Mouse (Mus musculus) adrenal gland (tissue): Measurements from ENCODE around the gene Stra6.

Experiments used
- intact Hi-C: fragments of 180-260 bp; cut with DNase I; formaldehyde crosslinking; loops from one replicate; pipeline ENCODE4 v1.15.1; 2025

The Stra6 gene

DNA sequence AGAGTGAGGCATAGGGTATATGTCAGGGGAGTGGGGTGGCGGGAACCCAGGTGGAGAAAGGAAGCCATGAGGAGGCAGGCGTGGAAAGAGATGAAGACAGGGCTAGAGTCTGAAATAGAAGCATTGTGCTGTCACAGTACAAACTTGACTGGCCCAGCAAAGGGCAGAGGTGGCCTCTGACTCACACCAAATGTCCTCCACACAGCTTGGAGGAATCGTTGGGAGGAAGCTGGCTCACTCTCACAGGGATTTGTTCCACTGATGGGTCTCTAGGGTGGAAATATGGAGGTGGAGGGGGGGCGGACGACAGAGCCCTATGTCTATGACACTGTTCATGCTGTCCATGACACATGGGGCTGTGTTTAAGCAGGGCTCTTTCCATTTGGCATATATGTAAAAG lies 99.6 kb downstream of the Stra6 start:
- intact Hi-C loops, result no loop called here

DNA sequence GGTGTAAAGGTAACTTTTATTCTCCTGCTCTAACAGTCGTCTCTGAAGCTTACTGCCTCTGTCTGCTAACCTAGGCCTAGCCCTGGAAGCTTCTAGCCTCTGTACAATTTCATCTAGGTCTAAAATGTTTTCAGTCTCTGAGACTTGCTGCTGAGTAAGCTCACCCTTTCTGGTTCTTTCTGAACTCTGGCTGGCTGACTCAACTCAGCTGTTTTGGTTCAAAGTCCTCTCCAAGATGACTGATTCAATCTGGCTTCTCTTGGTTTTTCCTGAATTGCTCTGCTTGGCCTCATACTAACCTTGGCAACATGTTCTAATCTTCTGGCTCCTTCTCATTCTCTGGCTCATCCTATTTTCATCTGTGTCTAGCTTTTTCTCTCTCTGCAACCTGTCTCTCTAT lies 102.2 kb downstream of the Stra6 start:
- intact Hi-C loops, result no loop called here

DNA sequence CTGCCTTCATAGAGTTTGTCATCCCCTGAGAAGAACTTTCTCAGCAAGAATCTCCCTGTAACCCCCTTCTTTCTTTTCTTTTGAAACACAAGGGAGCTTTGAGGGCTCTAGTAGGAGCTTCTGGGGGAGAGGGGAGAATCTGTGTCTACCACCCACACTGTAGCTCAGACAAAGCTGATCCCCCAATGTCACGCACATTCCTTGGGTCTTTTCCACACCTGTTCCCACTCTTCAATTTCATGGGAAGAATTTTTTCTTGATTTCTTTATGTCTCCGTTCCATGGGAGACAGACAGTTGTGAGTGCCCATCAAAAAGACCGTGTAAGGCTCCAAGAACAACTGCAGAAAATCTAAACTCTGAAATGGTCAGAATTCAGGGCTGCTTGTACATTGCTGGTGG lies 105.3 kb downstream of the Stra6 start:
- intact Hi-C loops, result no loop called here

DNA sequence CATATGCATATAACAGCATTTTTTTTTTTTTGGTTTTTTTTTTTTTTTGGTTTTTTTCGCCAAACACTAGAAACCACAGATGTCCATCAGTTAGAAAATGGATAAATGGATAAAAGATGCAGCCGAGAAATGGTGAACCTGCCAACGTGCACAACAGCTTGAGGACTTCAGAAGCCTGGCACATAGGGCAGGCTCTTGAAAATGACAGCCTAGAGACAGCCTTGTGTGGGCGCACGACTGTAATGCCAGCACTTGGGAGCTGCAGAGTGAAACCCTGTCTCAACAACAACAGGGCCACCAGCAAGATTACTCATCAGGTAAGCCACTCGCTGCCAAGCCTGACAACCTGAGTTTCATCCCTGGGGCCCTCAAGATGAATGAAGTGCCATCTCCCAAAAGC lies 105.8 kb downstream of the Stra6 start:
- intact Hi-C loops, result no loop called here

DNA sequence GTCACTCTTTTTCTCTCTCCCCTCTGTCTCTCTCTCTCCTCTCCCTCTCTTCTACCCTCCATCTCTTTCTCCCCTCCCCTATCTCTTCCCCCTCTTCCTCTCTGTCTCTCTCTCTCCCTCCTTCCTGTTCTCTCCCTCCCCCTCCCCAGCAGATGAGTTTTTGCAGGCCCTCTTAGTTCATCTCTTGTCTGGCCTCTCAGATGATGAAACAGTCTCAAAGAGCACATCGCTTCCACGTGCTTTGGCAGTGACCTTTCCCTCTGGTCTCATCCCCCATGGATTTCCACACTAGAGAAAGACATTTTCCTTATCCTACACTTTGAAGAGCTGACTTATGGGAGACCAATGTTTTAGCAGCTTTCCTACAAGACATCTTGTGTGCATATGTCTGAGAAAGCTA lies 109.3 kb downstream of the Stra6 start:
- intact Hi-C loops, result no loop called here

DNA sequence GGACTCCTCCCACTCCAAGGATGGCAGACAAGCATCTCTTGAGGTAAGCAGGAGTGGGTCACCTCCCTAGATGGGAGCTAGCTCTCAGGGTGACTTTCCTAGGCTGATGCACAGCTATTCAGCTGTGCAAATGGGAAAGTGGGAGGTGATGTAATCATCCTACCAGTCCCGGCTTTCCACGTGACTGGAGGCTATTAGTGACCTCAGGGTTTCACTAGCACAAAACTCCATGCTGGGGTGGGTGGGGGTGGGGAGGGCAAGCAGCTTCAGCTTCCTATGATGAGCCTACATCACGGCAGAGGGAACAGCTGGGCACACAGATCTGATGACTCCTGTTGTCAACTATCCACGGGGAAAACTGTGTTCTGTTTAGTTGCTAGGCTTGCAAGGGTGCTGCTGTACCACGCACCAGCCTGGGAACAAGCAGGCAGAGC lies 111.2 kb downstream of the Stra6 start:
- intact Hi-C loops, result no loop called here

DNA sequence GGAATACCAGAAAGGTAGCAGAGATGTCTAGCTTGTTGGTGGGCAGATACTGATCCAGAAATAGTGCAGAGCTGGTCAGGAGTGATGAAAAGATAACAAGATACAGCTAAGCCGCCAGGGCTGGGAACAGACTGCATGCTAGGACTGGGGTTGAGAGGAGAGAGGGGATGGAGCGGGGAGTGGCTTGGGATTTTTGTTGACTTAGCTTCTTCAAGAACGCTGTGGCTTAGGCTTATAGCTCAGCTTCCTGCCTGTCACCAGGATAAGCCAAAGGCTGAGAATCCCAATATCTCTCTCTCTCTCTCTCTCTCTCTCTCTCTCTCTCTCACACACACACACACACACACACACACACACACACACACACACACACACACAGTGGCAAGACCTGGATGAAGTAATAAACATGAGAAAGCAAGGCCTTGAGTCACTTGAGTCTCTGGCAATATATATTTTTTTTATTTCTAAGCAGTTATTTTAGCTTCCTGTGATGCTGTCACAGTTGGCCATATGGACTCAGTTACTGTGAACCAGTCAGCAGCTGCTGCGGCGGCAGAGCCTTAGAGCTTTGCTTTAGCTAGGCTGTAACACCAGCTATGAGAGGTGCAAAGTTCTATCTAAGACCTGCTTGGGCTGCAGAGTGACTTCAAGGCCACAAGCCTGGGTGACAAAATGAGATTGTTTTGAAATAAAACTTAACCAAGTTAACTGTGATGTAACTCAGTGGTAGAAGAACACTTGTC lies 112.3 kb downstream of the Stra6 start:
- intact Hi-C loops, result no loop called here

DNA sequence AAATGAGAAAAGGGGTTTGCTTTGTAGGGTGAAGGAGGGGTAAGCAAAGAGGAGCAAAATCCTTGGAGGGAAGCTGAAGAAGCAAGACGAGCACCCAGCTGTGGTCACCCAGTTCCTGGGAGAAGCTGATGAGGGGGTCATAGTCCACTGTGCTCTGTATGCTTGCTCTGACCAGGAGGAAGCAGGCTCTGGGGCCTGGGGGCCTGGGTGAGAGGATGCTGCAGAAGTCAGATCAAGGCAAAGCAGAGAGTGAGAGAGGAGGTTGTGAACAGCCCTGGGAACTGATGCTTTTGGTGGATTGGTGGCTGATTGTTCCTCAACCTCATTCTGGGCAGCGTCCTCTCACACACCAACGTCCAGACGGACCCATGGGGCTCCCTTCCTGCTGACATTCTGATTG lies 113.6 kb downstream of the Stra6 start:
- intact Hi-C loops, result no loop called here

DNA sequence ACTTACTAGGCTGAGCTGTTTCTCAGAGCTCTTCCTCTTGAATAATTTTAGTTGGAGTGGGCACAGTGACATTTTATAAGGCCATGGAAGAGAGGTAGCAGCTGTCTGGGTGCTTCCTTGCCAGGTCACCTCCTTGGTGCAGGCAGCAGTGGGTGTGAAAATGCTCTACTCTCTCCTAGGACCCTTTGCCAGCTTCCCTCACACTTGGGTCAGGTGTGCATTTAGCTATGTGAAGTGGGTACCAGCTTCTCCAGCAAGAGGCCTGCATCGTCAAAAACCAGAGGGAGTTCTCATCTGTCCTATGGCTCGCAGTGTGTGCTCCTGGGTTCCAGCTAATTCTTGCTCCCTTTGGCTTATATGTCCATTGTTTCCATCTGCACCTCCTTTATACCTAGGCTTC lies 115.8 kb downstream of the Stra6 start:
- intact Hi-C loops, result no loop called here

DNA sequence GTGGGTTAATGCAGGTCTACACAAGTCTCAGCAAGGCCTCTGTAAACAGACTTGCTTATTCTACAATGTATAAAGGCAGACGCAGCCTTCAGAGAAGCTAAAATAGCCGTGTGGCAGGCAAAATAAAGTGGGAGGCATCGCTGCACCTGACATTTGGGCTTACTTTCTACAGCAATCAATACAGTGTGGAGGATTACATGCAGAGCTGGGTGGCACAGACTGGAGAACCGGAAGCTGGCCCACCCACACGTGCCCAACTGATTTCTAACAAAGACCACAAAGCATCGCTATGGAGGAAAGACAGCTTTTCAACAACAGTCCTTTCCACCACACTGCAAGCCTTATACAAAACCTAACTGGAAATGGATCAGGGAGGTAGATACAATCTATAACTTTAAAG lies 120.9 kb downstream of the Stra6 start:
- intact Hi-C loops, result no loop called here

DNA sequence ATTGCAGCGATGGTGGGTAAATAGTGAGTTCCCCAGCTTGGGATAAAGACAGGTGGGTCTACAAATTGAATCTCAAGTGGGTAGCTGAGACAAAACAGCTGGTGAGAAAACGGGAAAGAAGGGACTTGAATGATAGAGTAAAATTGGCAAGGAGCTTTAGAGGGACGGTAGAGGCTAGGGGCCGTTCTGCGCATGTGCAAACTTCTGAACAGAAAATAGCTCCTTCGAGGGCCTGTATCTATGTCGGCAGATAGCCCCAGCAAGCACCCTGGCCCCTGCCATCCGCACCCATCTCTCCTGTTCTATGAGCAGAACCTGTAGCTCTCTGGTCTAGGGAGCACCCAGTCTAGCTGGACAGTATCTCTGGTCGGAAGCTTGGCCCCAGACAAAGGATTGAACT lies 130.6 kb downstream of the Stra6 start:
- intact Hi-C loops, result no loop called here

DNA sequence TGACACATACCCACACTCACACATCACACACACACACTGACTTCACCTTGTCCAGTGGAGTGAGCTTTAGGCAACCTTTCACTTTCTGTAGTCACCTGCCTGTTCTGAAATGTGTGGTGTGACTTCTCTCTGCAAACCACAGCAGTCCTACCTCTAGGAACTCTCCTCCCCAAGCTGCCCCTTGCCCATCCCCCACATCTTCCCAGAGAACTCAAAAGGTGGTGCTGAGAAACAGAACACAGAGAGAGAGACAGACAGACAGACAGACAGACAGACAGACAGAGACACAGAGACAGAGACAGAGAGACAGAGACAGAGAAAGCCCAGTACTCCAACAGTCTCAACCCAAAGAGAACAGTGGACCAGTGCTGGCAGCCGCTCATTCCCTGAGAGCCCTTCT lies 132.1 kb downstream of the Stra6 start:
- intact Hi-C loops, result no loop called here

DNA sequence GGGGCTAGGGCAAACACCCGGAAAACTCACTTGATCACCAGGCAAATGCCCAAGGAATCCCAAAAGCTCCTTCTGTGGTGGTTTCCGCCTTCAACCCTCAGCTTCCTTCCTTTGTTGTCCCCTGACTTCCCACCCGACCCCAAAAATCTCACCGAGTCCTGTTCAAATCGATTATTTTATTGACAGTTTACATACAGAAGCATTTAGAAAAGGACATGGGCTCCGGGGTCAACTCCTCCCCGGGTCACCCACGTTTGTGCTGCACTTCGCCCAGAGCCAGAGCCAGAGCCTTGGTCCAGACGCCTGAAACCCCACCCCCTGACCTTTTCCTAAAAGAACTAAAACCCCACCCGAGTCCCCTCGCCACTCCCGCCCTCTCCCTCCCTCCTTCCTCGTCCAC lies 132.6 kb downstream of the Stra6 start:
- intact Hi-C loops, result no loop called here

DNA sequence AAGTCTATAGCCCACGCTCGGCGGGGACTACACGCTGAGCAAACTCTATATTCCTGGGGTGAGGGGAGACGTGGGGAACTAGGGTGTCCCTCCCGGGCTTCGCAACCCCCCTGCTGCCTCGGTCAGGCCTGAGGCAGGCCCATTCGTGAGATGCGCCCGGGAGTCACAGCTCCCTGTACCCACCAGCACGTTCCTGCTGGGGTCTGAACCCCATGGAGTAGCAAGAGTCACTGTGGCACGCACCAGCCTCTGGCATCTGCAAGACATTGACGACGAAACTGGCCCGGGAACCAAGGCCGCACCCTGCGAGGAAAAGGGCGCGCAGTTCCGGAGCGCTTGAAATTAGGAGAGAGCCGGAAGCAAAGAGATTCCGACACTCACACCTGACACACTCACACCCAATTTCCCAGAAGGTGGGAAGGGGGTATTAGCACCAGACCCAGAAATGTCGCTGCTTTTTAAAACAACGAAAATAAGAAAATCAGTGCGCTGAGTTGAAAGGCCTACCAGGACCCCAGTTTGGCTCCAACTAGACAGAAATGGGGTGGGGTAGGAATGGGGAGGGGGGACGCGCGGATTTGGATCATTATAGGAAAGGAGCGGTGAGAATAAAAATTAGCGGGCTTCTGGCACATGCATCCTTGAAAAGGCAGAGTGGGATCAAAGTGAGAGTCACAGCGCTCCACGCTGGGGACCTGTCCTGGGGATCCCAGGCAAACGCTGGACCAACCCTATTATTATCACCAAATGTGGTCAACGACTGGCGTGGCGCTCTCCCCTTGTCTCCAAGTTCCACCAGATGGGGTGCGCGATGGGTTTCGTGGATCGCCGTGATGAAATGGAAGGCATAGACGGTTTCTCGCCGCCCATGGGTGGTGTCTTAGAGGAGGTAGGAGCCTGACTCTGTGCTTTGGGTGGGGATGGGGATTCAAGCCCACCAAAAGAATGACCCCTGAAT lies 133.3 kb downstream of the Stra6 start:
- intact Hi-C loops, result no loop called here

DNA sequence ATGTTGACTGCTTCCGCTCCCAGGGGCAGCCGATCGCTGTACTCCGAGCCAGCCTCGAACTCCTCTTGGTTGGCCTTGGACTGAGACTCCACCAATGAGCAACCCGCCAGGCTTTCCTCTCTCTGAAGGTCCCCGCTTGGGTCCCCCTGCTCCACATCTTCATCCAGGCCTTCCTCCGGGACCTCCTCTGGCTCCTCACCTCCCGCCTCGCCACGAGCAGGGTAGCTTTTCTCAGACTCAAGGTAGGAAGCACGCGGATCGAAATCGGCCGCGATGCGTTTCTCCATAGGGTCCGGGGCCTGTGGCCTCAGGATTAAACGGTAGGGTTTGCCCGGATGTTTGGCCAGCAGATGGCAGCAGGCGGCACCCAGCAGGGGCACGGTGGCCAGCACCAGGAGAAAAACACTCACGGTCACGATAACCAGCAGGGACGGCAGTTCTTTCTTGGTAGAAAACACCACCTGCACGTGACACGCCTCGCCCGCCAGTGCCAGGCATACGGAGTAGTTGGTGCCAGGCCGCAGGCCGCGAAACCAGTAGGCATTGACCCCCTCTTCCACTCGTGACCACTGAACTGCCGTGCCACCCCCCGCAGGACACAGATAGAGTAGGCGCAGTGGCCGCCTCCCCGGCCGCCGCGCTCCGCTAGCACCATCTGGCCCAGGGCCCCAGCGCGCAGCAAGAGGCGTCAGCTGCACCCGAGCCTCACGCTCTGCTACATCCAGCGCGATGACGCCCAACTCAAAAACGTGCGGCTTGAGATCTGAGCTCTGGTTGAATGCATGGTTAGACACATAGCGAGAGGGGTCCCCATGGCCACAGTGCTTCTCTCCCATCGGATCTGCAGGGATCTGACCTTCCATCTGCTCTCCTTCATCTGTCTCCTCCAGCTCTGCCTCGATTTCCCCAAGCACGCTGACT lies 134.5 kb downstream of the Stra6 start:
- intact Hi-C loops, result no loop called here

DNA sequence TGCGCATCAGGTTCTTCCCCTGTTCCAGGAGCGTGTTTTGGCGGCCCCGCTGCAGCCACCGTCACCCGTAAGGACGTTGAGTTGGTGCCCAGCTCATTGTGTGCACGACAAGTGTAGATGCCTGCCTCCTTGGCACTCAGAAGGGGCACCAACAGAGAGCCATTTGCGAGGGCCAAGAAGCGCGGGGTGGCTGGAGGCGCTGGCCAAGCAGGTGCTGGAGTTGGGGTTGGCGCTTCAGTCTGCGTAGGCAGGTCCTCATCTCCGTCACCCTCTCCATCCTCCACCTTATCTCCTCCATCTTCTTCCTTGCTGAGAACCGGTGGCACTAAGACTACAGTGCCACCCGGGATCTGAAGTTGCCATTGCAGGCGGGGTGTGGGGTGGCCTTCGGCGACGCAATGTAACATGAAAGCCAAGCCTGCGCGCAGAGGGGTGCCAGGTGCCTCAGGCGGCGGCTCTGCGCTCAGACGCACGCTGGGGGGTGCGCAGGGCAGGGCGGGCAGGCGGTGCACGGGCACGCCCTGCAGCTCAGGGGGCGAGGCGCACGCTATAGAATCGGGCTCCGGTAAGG lies 135.3 kb downstream of the Stra6 start:
- intact Hi-C loops, result no loop called here

DNA sequence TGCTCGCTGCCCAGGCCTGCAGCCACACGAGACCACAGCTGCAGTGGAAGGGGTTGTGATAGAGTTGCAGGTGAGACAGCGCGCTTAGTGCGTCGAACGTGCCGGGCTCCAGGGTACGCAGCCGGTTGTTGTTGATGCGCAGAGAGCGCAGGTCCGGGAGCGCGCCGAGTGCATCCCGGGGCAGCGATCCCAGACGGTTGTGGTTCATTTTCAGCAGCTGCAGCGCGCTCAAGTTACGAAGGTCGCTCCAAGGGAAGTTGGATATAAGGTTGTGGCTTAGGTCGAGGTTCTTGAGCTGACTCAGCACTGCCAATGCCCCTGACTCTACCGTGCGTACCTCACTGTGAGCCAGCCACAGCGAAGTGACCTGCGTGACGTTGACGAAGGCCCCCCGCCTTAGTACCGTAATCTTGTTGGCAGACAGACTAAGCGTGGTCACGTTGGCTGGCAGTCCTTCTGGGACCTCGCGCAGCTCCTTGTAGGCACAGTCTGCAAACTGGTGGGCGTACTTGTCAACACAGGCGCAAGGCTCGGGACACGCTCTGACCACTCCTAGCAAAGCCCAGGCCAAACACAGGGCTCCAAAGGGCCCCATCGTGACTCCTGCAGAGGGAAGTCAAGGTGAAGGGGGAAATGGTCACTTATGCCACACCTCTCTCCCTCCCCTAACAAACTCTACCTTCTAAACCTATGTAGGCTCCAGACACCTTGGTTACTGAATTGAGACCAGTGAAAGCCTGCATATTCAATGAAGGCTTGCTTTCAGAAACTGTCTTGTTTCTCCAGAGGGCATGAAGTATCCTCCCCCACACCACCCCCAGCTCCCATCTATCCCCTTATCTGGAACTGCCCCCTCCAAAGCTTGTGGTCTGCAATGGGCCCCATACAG lies 136.0 kb downstream of the Stra6 start:
- intact Hi-C loops, result no loop called here

DNA sequence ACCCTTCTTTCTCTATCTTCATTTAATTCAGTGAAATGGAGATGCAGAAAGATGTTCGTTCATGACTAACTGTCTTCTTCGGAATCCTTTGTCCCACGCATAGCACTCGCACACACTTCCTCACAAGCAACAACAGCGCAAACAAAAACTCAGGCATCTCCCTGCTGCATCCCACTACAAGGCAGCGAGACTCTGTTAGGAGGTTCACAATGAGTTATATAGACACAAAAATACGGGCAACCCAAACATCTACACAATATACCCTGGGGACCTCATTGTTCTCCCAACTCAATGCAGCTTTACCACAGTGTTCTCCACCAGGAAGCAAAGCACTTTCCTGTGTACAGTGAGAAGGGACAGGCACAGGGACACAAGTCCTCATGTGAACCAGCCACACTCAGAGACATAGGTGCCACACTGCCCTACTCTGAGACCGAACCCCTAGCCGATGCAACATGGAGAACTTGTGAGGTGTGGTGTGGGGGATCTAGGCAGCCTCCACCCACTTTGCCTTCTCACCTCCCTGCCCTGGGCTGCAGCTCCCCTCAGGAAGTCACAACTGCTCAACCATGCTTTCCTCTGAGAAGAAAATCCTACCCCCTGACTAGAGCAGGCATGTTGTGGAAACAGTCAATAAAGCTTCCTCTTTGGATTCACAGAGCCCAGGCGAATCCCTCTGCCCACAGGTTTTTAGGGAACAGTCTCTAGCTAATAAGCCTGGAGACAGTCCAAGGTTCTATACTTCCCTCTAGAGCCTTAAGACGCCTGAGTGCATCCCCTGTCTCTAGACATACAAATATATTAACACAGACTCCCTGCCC lies 136.9 kb downstream of the Stra6 start:
- intact Hi-C loops, result no loop called here
